Mouse (Mus musculus) midbrain, embryonic 16.5 days (tissue): Measurements from ENCODE around the gene Obox1. TPM values are rescaled to one million over a fixed set of nuclear protein-coding genes. Genes with fewer than 3 reads are reported as not detected.
"Not testable (repeated sequence)": the region's sequence is repeated elsewhere in the genome, so short reads cannot be mapped to it uniquely, and the experiment has no call there.

ENCODE experiments used
- ATAC-seq: fragments of 200-750 bp; cut with Nextera tagmentation; 2 replicates; pipeline ENCODE4 v1.8.0; 2017; ENCODE audit warnings: moderate TSS enrichment
- H3K27ac ChIP-seq: fragments of 300-500 bp; sonication (generic); 2 replicates; pipeline ENCODE4 v1.5.1; 2014; ENCODE audit warnings: mild to moderate bottlenecking, low read length, mixed read lengths
- H3K27me3 ChIP-seq: fragments of 300-500 bp; sonication (generic); 2 replicates; pipeline ENCODE4 v1.6.1; 2014; ENCODE audit warnings: low read depth, low read length, mixed read lengths; ENCODE audit not compliant: control insufficient read depth, insufficient read depth
- H3K36me3 ChIP-seq: fragments of 300-500 bp; sonication (generic); 2 replicates; pipeline ENCODE4 v1.6.1; 2014; ENCODE audit warnings: mild to moderate bottlenecking, low read length, moderate library complexity, mixed read lengths; ENCODE audit not compliant: control insufficient read depth, insufficient read depth
- H3K4me1 ChIP-seq: fragments of 300-500 bp; sonication (generic); 2 replicates; pipeline ENCODE4 v1.6.1; 2014; ENCODE audit warnings: mild to moderate bottlenecking, low read length, mixed read lengths; ENCODE audit not compliant: control insufficient read depth, insufficient read depth
- H3K4me2 ChIP-seq: fragments of 300-500 bp; sonication (generic); 2 replicates; pipeline ENCODE4 v1.6.1; 2014; ENCODE audit warnings: mild to moderate bottlenecking, low read length, mixed read lengths
- H3K4me3 ChIP-seq: fragments of 300-500 bp; sonication (generic); 2 replicates; pipeline ENCODE4 v1.5.1; 2014; ENCODE audit warnings: low read depth, mild to moderate bottlenecking, low read length, moderate library complexity, mixed read lengths
- H3K9ac ChIP-seq: fragments of 300-500 bp; sonication (generic); 2 replicates; pipeline ENCODE4 v1.6.1; 2014; ENCODE audit warnings: low read depth, low read length, mixed read lengths
- H3K9me3 ChIP-seq: fragments of 300-500 bp; sonication (generic); replicated peaks from 2 replicates; pipeline ENCODE4 v1.6.1; 2014; ENCODE audit warnings: mild to moderate bottlenecking, low read length, mixed read lengths; ENCODE audit not compliant: control insufficient read depth, poor library complexity, severe bottlenecking
- WGBS: fragments of 180-500 bp; shearing (Covaris S2); extraction: QIAGEN DNeasy Blood & Tissue Kit; methylation state at CpG from one replicate; pipeline ENCODE4 v1.1.7; 2014; 5-methylcytosine and 5-hydroxymethylcytosine counted together
- polyA plus RNA-seq: library from polyadenylated mRNA; unstranded; fragments of >200 nt; fragmentation: Nextera tagmentation; extraction: Ambion mirVana; gene quantifications from 2 replicates; pipeline ENCODE4 v1.2.1, GENCODE M21; 2015

Gene Obox1
- polyA plus RNA-seq, result not detected in 2 replicates

DNA sequence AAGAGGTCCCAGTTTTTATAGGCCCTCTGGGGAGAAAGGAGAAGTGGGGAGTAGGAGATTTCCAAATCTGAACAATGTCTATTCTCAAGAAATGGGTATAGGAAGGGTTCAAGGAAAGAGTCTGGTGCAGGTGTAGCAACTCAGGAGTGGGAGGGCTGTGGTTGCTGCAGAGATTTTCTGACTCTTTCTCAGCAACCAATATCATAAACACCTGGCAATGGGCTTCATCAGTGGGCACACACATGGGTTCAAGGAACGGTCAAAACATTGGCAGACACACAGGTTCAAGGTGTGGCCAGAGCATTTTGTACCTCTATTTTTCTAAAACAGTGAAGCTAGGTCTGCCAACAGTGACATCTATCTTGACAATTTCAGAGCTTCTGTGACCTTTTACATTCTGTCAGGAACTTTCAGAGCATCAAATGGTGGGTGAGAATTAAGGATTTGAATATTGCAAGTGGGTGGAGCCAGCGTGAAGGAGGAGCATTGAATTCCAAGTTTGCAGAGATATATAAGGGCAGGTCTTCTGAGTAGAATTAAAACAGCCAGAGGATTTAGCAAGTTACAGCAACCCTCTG lies at the start of gene Obox1, which contains the start of gene Obox2:
Obox1 (plus strand) TSS at position 528 of the 578 bp plus-strand sequence.
Obox2 (plus strand) TSS at position 301 of the 578 bp plus-strand sequence.
- H3K27me3 ChIP-seq, H3K4me3 ChIP-seq, H3K4me1 ChIP-seq, H3K9me3 ChIP-seq, H3K4me2 ChIP-seq, ATAC-seq, H3K9ac ChIP-seq, H3K27ac ChIP-seq, H3K36me3 ChIP-seq: not testable (repeated sequence)
- no CpG with 5 or more reads among the region's 2 CpGs for WGBS

DNA sequence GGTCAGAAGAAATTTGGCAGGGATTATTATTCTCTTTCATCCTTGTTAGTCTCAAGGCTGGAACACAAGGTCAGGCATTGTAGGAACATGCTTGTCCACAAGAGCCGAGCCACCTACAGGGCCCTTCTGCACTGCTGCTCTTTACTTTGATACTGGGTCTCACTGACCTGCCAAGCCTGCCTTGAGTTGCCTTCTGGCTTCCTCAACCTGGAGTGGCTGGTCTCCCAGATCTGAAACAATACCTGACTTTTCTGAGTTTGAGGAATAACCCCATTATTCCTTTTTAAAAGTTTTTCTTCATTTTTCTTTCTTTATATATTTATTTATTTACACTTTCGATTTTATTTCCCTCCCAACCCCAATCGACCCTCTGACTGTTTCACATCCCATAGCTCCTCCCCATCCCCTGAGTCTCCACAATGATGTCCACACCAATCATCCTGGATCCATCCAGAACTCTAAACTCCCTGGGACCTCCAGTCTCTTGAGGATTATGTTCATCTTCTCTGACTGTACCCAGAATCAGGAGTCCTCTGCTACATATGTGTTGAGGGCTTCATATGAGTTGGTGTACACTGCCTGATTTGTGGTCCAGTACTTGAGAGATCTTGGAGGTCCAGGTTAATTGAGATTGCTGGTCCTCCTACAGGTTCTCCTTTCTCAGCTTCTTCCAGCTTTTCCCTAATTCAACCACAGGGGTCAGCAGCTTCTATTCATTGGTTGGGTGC lies 10.6 kb downstream of the Obox1 start:
- H3K4me3 ChIP-seq, H3K36me3 ChIP-seq, H3K27ac ChIP-seq, H3K9ac ChIP-seq, H3K27me3 ChIP-seq, H3K4me1 ChIP-seq, H3K4me2 ChIP-seq, H3K9me3 ChIP-seq, ATAC-seq: not testable (repeated sequence)
- 73% methylated on average over 3 of the region's 3 CpGs for WGBS

DNA sequence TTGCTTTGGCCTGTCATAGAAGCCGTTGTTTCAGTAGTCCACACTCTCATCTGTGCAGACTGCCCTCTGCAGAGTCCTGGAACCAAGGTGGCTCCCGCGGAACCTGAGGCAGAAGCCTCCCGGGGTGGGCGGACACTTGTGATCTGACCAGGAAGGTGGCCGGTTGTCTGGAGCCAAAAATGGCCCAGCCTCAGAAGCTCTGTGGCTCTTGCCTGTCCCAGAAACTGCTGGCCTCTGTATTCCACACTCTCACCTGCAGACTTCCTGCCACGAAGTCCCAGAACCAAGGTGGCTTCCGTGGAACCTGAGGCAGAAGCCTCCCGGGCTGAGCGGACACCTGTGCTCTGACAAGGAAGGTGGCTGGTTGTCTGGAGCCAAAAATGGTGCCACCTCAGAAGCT lies 18.1 kb downstream of the Obox1 start:
- 89% methylated on average over 10 of the region's 10 CpGs for WGBS

DNA sequence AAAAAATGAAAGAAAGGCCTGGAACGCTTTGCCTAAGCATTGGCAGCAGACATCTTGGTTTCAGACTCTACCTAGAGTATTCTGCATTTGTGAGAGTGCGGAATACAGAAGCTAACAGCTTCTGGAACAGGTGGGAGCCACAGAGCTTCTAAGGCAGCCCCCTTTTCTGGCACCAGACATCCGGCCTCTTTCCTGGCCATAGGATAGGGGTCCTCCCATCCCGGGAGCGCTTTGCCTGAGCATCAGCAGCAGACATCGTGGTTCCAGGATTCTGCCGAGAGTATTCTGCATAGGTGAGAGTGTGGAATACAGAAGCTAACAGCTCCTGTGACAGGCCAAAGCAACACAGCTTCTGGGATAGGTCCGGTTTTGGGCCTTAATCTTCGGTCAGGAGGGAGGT lies 29.3 kb downstream of the Obox1 start:
- ATAC-seq, H3K27me3 ChIP-seq, H3K9ac ChIP-seq, H3K4me1 ChIP-seq, H3K36me3 ChIP-seq, H3K4me2 ChIP-seq, H3K4me3 ChIP-seq, H3K9me3 ChIP-seq, H3K27ac ChIP-seq: not testable (repeated sequence)
- WGBS, result 87% methylated on average over 8 of the region's 9 CpGs

More for the DNA sequence above, 18.1 kb downstream of the Obox1 start:
- H3K9ac ChIP-seq, H3K4me2 ChIP-seq, H3K9me3 ChIP-seq, H3K27ac ChIP-seq, ATAC-seq, H3K27me3 ChIP-seq, H3K36me3 ChIP-seq, H3K4me1 ChIP-seq, H3K4me3 ChIP-seq: not testable (repeated sequence)

DNA sequence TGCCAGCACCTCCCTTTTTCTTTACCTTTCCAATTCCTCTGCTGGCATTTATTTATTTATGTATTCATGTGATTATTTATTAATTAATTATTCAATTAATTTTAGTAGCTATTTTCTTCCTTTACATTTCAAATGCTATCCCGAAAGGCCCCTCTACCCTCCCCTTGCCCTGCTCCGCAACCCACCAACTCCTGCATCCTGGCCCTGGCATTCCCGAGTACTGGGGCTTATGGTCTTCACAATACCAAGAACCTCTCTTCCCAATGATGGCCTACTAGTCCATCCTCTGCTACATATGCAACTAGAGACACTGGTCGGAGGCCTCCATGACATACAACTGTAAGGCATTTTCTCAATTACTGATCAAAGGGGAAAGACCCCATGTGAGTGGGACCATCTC lies 36.8 kb downstream of the Obox1 start:
- not testable (repeated sequence) for H3K36me3 ChIP-seq, H3K27ac ChIP-seq, H3K9me3 ChIP-seq, H3K27me3 ChIP-seq, H3K4me2 ChIP-seq, H3K4me3 ChIP-seq, H3K4me1 ChIP-seq, ATAC-seq, H3K9ac ChIP-seq
- WGBS, result 80% methylated on average over 3 of the region's 4 CpGs

DNA sequence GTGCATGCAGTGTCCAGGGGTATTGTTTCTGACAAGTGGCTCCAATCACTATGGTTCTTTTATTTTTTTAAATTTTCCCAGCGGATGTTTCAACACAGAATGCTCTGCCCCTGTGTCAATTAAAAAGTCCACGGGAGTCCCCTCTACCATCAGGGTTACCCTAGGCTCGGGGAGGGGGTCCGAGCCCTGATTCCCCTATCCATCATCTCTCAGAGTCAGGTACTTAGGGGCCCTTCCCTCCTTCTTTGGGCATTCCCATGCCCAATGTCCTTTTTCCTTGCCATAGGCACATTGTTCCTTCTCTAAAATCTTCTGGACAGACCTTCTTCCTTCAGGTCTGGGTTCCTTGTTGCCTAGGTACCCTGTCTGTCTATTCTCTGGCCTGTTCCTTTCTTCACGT lies 120.7 kb downstream of the Obox1 start:
- not testable (repeated sequence) for H3K4me2 ChIP-seq, H3K27ac ChIP-seq, H3K27me3 ChIP-seq, H3K36me3 ChIP-seq, H3K4me1 ChIP-seq, H3K9me3 ChIP-seq, H3K4me3 ChIP-seq, ATAC-seq, H3K9ac ChIP-seq
- WGBS, result 75% methylated on average over 4 of the region's 5 CpGs

Other genes with a start within 250 kb of the Obox1 start
- not detected in 2 replicates for gene Obox2, start 227 bp upstream of the Obox1 start, polyA plus RNA-seq